Comparison of ENCODE assay signal across 9 mouse cellular contexts in genomic region chr4:23982790-23983451, GRCm38 (mm10).
DNase-seq lines count a peak whose midpoint lies in the region; ATAC-seq and TF ChIP-seq lines count a peak whose summit lies in the region.
"Had no signal": no experiment of that assay in that cellular context is flagged by ENCODE, and none has a peak within 500 bp of the region (broad histone marks: within the 10 kb centered on the region; RNA-seq: fewer than 3 reads in every experiment).

No protein-coding gene starts in this region.

- no peak overlapping the region for H3K9ac ChIP-seq in lung, embryonic 14.5 days
- H3K9ac ChIP-seq in embryonic facial prominence, embryonic 14.5 days (ENCODE audit: low read depth, low read length): no peak overlapping the region
- H3K9ac ChIP-seq: liver, embryonic 15.5 days had no signal

- H3K4me2 ChIP-seq in lung, embryonic 14.5 days: peak overlapping the region; percentile 40
- peak overlapping the region; percentile 44 for H3K4me2 ChIP-seq in embryonic facial prominence, embryonic 14.5 days (ENCODE audit: low read depth, low read length)
- H3K4me2 ChIP-seq: liver, embryonic 15.5 days had no signal

- H3K4me1 ChIP-seq in lung, embryonic 14.5 days (ENCODE audit: insufficient read depth): 0 out of 2 replicates have a peak, but pooled peaks cover 3% of the 10 kb centered on the region
- H3K4me1 ChIP-seq in embryonic facial prominence, embryonic 14.5 days (ENCODE audit: control insufficient read depth, insufficient read depth, low read length): 0 out of 2 replicates have a peak, but pooled peaks cover 6% of the 10 kb centered on the region
- H3K4me1 ChIP-seq: liver, embryonic 15.5 days had no signal

- no peak overlapping the region for H3K4me3 ChIP-seq in lung, embryonic 14.5 days (ENCODE audit: low read depth, low read length)
- peak overlapping the region; percentile 6; the same call in 1 of the 2 replicates for H3K4me3 ChIP-seq in embryonic facial prominence, embryonic 14.5 days (ENCODE audit: low read depth, low read length)
- H3K4me3 ChIP-seq: liver, embryonic 15.5 days had no signal

- peak; percentile 91 for ATAC-seq in lung, embryonic 14.5 days (ENCODE audit: insufficient read depth)
- peak; percentile 97 for ATAC-seq in embryonic facial prominence, embryonic 14.5 days (ENCODE audit: low read depth)

- 0 out of 2 replicates have a peak overlapping the region, but pooled peaks have one; percentile 27 for H3K27ac ChIP-seq in lung, embryonic 14.5 days (ENCODE audit: low read depth)
- H3K27ac ChIP-seq in embryonic facial prominence, embryonic 14.5 days (replicated peaks; ENCODE audit: low read depth, low read length): no peak overlapping the region
- H3K27ac ChIP-seq: liver, embryonic 15.5 days had no signal

- no peaks in the 10 kb centered on the region for H3K9me3 ChIP-seq in lung, embryonic 14.5 days (ENCODE audit: low read depth, low read length)
- H3K9me3 ChIP-seq in embryonic facial prominence, embryonic 14.5 days (ENCODE audit: control insufficient read depth, low read length): no peaks in the 10 kb centered on the region
- H3K9me3 ChIP-seq: liver, embryonic 15.5 days had no signal

- no peak for TF ChIP-seq CTCF in lung, embryonic 14.5 days (IDR thresholded peaks at IDR 0.05; ENCODE audit: low read depth)

- peak; percentile 33 for DNase-seq in lung, embryonic 14.5 days
- no peak for DNase-seq in lung, postnatal 10 days
- peak; percentile 73 for DNase-seq in embryonic facial prominence, embryonic 14.5 days (ENCODE audit: low spot score)
- peak; percentile 2 to 7 for DNase-seq in kidney, adult 8-10 months
- DNase-seq in mesoderm, embryonic 11.5 days (ENCODE audit: low read depth, low spot score): peak; percentile 71
- DNase-seq in thymus, postnatal 10 days (ENCODE audit: low spot score in 2 of 2): no peak
- no peak for DNase-seq in ovary, postnatal 10 days (ENCODE audit: low spot score)
- no peak for DNase-seq in gastrocnemius, postnatal 4 days (ENCODE audit: low spot score in 2 of 2)

- no peaks in the 10 kb centered on the region for H3K27me3 ChIP-seq in lung, embryonic 14.5 days (ENCODE audit: insufficient read depth, low read length)
- H3K27me3 ChIP-seq in embryonic facial prominence, embryonic 14.5 days (replicated peaks; ENCODE audit: control insufficient read depth, insufficient read depth, low read length): no peaks in the 10 kb centered on the region
- H3K27me3 ChIP-seq: liver, embryonic 15.5 days had no signal

- WGBS in lung, embryonic 14.5 days: 12% methylated on average over 13 of the region's 13 CpGs
- 24% methylated on average over 13 of the region's 13 CpGs for WGBS in embryonic facial prominence, embryonic 14.5 days

- no peaks in the 10 kb centered on the region for H3K36me3 ChIP-seq in lung, embryonic 14.5 days (ENCODE audit: insufficient read depth)
- H3K36me3 ChIP-seq in embryonic facial prominence, embryonic 14.5 days (ENCODE audit: control insufficient read depth, insufficient read depth, low read length): no peaks in the 10 kb centered on the region
- H3K36me3 ChIP-seq: liver, embryonic 15.5 days had no signal

Comparison
In these comparisons a context has a peak if more than half of its experiments do, and no peak if none do; other contexts are left out.
1. DNase-seq: peak in lung, embryonic 14.5 days (single experiment), embryonic facial prominence, embryonic 14.5 days (single experiment), kidney, adult 8-10 months (2 of 2) and mesoderm, embryonic 11.5 days (single experiment); none in lung, postnatal 10 days (single experiment), thymus, postnatal 10 days (0 of 2), ovary, postnatal 10 days (single experiment) and gastrocnemius, postnatal 4 days (0 of 2).